Mouse (Mus musculus) megakaryocyte progenitor cell, adult 5-6 weeks (primary cell): ENCODE data around the gene Robo2. TPM values are rescaled to one million over a fixed set of nuclear protein-coding genes. Genes with fewer than 3 reads are reported as not detected.
"Not testable (repeated sequence)": the region's sequence is repeated elsewhere in the genome, so short reads cannot be mapped to it uniquely, and the experiment has no call there.

ENCODE experiments used
- ATAC-seq: replicated peaks from 2 replicates; pipeline ENCODE4 v1.8.0; 2016; ENCODE audit warnings: mild to moderate bottlenecking, moderate TSS enrichment, inconsistent platforms; ENCODE audit not compliant: poor library complexity
- total RNA-seq, 2 experiments: library from RNA; stranded (forward) in 1 of 2; stranded (reverse) in 1 of 2; fragments of 157-497, 149-512 nt in 1 of 2; fragments of 200-1000 nt in 1 of 2; gene quantifications; 2 replicates each; pipeline versions ENCODE4 v1.2.3 to v1.2.4; 2015 to 2017

Robo2 gene
- total RNA-seq, 2 experiments from 2014 or later = not detected

DNA sequence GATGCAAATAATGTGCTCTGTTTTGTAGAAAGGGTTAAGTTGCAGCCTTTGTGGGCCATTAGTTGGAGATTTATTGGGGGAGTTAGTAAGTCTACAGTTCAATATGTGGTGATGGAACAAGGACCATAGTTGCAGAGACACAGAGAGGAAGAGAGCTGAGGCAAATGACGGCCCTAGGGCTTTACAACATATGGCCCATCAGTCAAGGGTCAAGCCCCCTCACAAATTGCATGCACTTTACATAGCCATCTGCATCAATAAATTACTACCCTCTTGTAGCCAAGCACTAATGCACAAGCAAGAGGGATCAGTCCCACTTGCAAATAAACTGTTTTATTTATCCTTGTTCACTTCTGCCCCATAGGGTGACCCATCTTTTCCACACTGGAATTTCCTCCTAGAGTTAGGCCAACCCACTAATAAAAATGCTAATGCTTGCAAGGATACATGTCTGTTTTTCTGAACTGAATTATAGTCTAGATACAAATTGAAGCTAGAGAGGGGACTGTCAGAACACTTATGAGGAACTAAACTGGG, 194.7 kb downstream of the Robo2 start:
- no peak for ATAC-seq

DNA sequence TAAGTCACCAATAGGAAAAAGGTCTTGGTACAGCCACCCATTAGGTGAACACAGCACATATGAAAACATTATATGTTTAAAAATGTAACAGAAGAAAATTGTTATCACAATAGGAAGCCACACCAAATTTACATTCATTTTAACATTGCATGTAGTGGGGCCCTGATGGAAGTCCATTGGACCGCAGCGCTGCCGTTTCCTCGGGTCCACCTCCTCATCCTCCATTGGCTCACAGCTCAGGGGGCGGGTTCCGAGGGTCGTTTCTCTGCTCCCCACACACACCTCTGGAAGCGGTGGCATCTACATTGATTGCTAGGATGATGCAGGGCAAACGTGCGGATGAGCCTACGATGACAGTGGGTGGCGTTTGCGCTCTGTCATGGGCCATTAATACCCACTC, 195.8 kb downstream of the Robo2 start:
- ATAC-seq = 0 out of 2 replicates have a peak, but pooled peaks have one; percentile 31

GRCm38 (mm10) chr16:74200705-74201104, 210.9 kb downstream of the Robo2 start:
- ATAC-seq = no peak

DNA sequence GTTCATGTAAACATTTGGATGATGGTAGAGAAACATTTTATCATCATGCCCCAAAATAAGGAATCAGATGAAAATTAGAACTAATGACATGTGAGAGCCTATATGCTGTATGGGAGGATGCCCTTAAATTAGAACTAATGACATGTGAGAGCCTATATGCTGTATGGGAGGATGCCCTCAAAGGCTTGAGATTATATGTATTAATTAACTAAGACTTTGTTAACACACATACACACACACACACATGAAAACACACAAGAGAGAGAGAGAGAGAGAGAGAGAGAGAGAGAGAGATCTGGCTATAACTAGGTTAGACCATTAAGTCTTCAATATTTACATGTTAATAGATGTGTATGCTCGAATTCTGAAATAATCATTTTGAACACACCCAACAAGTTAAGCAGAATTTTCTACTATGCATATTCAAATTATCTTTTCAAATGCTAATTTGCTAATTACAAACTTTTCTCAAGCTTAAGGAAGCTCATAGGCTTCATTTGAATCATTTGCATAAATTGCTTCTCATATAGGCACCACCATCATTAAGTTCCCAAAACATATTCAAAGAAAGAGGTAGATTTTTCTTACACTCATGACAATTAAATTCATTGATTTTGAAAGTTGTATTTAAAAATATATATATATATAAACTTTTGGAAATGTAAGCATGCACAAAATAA, 211.5 kb downstream of the Robo2 start:
- no peak for ATAC-seq

GRCm38 (mm10) chr16:74192979-74193554, 218.6 kb downstream of the Robo2 start:
- no peak for ATAC-seq

DNA sequence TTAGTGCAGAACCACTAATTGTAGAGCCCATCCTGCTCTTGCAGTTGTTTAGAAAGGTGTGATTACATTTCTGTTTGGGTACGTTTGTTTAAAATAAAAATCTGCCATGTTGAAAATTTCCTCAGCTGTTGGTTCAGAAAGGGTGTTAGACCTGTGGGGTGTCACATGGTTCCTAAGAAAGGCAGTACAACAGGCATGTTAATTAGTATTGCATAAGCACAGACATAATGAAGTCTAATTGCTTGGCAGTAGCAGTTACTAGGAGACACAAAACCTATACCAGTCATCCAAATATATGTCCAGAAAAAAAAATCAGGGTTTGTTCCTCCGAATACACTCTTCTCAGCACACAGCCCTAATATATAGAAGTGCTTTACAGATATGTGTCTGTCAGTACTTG, 220.0 kb downstream of the Robo2 start:
- ATAC-seq = no peak

DNA sequence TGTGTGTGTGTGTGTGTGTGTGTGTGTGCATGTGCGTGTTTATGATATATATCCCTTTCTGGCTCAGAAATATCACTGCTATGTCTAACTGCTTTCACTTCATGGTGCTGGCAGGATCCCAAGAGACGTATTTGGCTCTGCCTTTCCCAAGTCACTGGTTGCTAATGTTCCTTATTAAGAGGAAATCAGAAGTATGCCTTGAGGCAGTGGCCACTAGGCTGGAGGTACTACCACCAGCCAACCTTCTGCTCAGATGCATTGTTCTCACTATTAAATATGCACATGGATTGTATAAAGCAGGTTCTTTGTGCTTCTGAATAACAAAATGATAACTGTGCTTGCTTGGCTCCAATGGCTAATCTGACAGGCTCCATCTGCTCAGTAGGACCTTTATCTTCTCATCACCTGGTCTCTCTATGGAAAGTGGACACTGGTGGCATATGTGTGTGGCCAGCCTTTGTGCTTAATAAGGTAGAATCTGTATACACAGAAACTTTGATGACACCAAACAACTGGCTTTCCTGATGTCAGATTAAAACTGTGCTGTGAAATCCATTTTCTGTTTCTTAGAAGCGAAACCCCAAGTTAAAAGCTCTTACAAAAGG, 229.0 kb downstream of the Robo2 start:
- ATAC-seq = no peak

DNA sequence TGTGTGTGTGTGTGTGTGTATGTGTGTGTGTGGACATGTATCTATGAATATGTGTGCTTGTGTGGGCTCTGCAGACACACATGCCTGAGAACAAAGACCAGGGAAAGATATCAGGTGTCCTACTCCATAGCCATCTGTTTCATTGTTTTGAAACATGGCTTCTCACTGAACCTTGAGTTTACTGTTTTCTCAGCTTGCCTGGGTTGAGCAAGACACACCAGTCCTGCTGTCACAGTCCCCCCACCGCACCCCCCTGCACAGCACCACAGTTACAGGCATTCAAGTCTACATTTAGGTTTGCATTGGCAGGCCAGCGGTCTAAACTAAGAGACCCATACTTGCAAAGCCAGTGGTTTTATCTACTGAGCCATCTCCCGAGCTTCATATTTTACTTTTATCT, 239.0 kb downstream of the Robo2 start:
- ATAC-seq = no peak

GRCm38 (mm10) chr16:74169642-74170041, 242.0 kb downstream of the Robo2 start:
- ATAC-seq = no peak

GRCm38 (mm10) chr16:74169121-74169520, 242.5 kb downstream of the Robo2 start:
- ATAC-seq = no peak

- no peak for ATAC-seq
These were observed 243.8 kb downstream of the Robo2 start for GRCm38 (mm10) chr16:74167832-74168231.

- no peak for ATAC-seq
These were observed 249.6 kb downstream of the Robo2 start for GRCm38 (mm10) chr16:74162041-74162440.

DNA sequence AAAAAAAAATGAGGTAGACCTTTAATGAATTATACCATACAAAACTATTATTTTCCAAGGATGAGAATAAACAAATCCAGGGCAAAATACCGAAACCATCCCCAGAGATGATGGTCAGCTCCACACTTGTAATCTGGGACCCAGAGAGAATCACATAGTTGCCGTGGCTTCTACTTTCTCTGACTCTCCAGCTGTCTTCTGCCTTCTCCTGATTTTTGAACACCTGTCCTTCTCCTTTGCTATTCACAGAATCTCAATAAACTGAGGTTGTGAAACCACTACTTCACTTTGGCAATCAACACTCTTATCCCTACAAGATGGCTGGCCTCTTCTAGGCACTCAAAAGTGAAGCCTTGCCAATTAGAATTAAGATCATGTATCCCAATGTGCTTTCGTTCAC, 252.4 kb downstream of the Robo2 start:
- ATAC-seq = no peak

DNA sequence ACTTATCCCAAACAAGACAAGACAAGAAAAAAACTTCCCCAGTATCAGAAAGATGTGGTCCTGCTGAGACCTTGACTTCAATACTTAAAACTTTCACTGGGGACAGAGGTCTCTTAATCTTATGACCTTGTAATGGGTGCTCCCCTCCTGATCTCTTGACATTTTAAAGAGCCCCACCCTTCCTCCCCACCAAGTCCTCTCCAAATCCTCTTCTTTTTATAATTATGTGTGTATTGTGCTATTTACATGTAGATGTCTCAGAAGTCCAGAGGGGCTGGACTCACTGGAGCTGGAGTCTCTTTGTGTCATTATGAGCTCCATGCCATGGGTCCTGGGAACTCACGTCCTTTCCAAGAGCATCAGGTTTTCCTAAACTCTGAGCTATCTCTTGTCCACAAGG, 275.4 kb downstream of the Robo2 start:
- ATAC-seq = no peak

DNA sequence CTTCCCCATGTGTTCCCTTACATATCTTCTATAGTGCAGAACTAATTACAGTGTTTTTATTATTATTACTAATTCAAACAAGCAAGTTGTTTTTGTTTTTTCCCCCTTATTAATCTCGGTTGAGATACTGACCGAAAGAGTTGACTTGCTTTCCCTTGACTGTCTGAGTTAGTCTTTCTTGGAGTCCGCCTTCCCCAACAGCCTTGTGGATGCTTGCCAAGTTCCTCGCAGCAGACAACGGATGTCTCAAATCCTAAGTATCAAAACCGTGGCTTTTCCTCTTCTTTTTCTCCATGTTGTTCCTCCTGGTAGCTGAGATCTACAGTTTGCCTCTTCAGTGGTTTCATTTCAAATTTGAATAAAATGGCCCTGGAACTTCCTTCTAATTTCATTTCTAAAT, 278.8 kb downstream of the Robo2 start:
- ATAC-seq = no peak

GRCm38 (mm10) chr16:74131370-74131769, 280.3 kb downstream of the Robo2 start:
- ATAC-seq = no peak

DNA sequence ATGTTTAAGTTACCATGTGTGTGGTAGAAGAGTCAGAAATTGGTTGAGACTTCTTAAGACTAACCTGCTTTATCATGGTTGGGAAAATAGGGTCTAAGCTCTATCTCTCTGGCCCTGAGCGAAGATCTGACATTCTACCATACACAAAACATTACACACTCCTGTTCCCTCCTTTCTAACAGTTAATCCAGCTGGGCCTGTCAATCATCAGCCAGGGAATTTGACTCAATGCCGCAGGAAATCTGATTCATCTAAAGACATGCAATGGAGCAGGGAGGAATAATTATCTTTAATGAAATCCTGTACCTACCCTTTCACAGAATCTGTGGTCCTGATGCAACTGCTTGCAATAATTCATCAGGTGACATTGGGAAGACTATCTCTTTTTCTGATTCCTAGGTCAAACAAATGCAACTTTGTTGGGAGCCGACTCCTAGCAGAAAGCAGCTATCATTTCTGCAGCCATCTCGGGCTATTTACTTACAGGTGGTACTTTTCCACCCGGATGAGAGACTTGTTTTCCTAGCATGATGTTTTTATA, 283.1 kb downstream of the Robo2 start:
- no peak for ATAC-seq

DNA sequence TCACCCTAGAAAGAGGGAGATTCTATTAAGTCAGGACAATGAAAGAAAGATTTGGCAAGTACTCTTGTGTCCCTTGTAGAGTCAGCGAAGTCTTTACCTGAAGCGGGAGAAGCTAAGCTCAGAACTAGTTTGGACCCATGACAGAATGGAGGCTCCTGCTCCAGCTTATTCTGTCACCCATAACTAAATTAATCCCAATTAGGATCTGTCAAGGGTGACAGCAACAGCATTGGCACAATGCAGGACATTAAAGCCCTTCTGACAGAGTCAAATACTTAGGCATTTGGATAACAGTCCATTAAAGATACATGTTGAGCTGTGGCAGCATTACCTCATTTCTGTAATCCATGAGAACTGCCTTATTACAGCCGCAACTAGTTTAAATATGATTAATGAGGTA, 298.5 kb downstream of the Robo2 start:
- no peak for ATAC-seq

DNA sequence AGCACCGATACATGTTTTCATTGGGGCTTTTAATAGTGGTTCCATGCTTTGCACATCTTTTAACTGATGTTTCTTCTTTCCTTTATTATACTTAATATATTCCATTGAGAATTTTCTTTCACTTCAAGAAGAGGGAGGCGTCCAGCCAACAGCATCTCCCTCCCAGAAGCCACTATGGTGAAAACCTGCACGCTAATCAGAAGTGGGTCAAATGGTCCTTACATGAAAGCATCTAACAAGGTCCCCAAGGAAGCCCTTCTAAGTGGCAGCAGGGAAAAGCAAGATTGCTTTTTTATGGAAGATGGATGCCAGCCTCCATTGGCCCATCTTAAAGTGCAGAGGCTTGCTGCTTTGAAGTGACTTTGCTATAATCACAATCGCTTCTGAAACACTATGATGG, 300.5 kb downstream of the Robo2 start:
- ATAC-seq = no peak

GRCm38 (mm10) chr16:74104449-74104848, 307.2 kb downstream of the Robo2 start:
- ATAC-seq = not testable (repeated sequence)

- no peak for ATAC-seq
These were observed 318.4 kb downstream of the Robo2 start for GRCm38 (mm10) chr16:74092997-74093801.
